Mouse (Mus musculus): Measurements from ENCODE around the gene Macf1. TPM values are rescaled to one million over a fixed set of nuclear protein-coding genes. Genes with fewer than 3 reads are reported as not detected.
A peak's percentile ranks its signal among the peaks of the same experiment; 100 is the strongest.

Gene Macf1
- polyA plus RNA-seq, 1 experiment, result 88.5 TPM

- H3K27me3 ChIP-seq (ENCODE audit: control insufficient read depth, insufficient read depth, insufficient read length), result peaks cover 10% of the 10 kb centered on the region
- no peaks in the 10 kb centered on the region for H3K79me2 ChIP-seq (ENCODE audit: control insufficient read depth, insufficient read depth)
- no peak overlapping the region for H3K4me2 ChIP-seq (ENCODE audit: low read depth)
- H3K4me3 ChIP-seq, result no peak overlapping the region
- no peaks in the 10 kb centered on the region for H3K36me3 ChIP-seq (ENCODE audit: control insufficient read depth, insufficient read depth)
- TF ChIP-seq E2F4 (IDR thresholded peaks at IDR 0.05; ENCODE audit: insufficient read depth), result no peak
- TF ChIP-seq POLR2A (IDR thresholded peaks at IDR 0.05; ENCODE audit: insufficient read length, low read depth), result no peak
- TF ChIP-seq TCF3 (IDR thresholded peaks at IDR 0.05; ENCODE audit: insufficient read length, low read depth), result no peak
- TF ChIP-seq REST (IDR thresholded peaks at IDR 0.05; ENCODE audit: insufficient read depth, insufficient read length), result no peak
- TF ChIP-seq POLR2AphosphoS2 (IDR thresholded peaks at IDR 0.05; ENCODE audit: insufficient read length, low read depth), result no peak
- TF ChIP-seq TCF12 (IDR thresholded peaks at IDR 0.05; ENCODE audit: insufficient read depth, poor library complexity, severe bottlenecking), result no peak
- TF ChIP-seq CEBPB (IDR thresholded peaks at IDR 0.05; ENCODE audit: insufficient read depth, poor library complexity, severe bottlenecking), result no peak
- TF ChIP-seq MYOD1 (IDR thresholded peaks at IDR 0.05; ENCODE audit: control insufficient read depth in 1 of 3, insufficient read length in 2 of 3, low read depth in 2 of 3), result no peak
- TF ChIP-seq MYOG (IDR thresholded peaks at IDR 0.05; ENCODE audit: control insufficient read depth in 1 of 3, insufficient read depth in 1 of 3, insufficient read length in 2 of 3, low read depth in 2 of 3), result no peak
- no peak for TF ChIP-seq SRF (IDR thresholded peaks at IDR 0.05; ENCODE audit: control insufficient read depth, insufficient read length, low read depth)
- TF ChIP-seq MAX (IDR thresholded peaks at IDR 0.05; ENCODE audit: low read depth), result no peak
- TF ChIP-seq USF1 (IDR thresholded peaks at IDR 0.05; ENCODE audit: low read depth), result no peak
- no peak overlapping the region for H3ac ChIP-seq (ENCODE audit: control insufficient read depth, insufficient read length)
Observed at GRCm38 (mm10) chr4:123690311-123690710, 6.2 kb upstream of the Macf1 start.

GRCm38 (mm10) chr4:123687025-123687781 is 3.0 kb upstream of the Macf1 start:
- Histone ChIP-seq H3ac (ENCODE audit: control insufficient read depth, insufficient read length) (peak overlapping the region; percentile 9), H3K27me3 (ENCODE audit: control insufficient read depth, insufficient read depth, insufficient read length) (peaks cover 10% of the 10 kb centered on the region), H3K4me3 (no peak overlapping the region), H3K79me2 (ENCODE audit: control insufficient read depth, insufficient read depth) (no peaks in the 10 kb centered on the region), H3K4me2 (ENCODE audit: low read depth) (peak overlapping the region; percentile 84), H3K36me3 (ENCODE audit: control insufficient read depth, insufficient read depth) (no peaks in the 10 kb centered on the region)
- TF ChIP-seq USF1 (IDR thresholded peaks at IDR 0.05; ENCODE audit: low read depth) (no peak), E2F4 (IDR thresholded peaks at IDR 0.05; ENCODE audit: insufficient read depth) (no peak), POLR2AphosphoS2 (IDR thresholded peaks at IDR 0.05; ENCODE audit: insufficient read length, low read depth) (no peak), MYOD1 (IDR thresholded peaks at IDR 0.05; ENCODE audit: control insufficient read depth in 1 of 3, insufficient read length in 2 of 3, low read depth in 2 of 3) (no peak), POLR2A (IDR thresholded peaks at IDR 0.05; ENCODE audit: insufficient read length, low read depth) (no peak), CEBPB (IDR thresholded peaks at IDR 0.05; ENCODE audit: insufficient read depth, poor library complexity, severe bottlenecking) (no peak), MAX (IDR thresholded peaks at IDR 0.05; ENCODE audit: low read depth) (no peak), SRF (IDR thresholded peaks at IDR 0.05; ENCODE audit: control insufficient read depth, insufficient read length, low read depth) (no peak), REST (IDR thresholded peaks at IDR 0.05; ENCODE audit: insufficient read depth, insufficient read length) (no peak)

DNA sequence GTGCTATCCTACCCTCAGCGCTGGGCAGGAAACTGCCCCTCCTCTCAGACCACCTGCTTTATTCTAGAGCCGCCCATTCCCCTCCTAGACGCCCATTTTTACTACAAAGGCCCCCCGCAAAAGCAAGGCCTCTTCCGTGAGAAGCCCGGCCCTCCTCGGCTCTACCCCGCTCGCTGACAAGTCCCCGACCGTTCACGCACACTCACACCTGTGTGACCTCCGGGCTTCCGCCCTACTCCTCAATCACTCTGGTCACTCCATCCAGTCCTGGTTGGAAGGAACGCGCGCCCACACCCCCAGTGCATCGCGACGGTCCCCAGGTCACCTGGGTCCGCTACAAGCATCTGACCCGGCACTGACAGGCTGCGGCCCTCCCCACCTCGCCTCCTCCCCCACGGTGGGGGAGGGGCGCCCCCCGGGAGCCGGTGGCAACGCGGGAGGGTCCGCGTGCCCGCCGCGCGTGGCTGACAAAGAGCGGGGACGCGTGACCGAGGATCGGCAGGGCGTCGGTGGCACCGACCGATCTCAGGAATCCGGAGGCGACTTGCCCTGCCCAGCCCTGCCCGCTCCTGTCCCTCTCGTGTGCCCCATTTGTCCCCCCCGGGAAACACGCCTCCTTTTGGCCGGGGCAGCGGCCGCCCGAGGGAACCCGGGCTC is 2.3 kb upstream of the Macf1 start:
- Histone ChIP-seq H3K79me2 (ENCODE audit: control insufficient read depth, insufficient read depth) (no peaks in the 10 kb centered on the region), H3ac (ENCODE audit: control insufficient read depth, insufficient read length) (peak overlapping the region; percentile 9), H3K27me3 (ENCODE audit: control insufficient read depth, insufficient read depth, insufficient read length) (peaks cover 10% of the 10 kb centered on the region), H3K36me3 (ENCODE audit: control insufficient read depth, insufficient read depth) (no peaks in the 10 kb centered on the region), H3K4me3 (no peak overlapping the region), H3K4me2 (ENCODE audit: low read depth) (peak overlapping the region; percentile 84)
- TF ChIP-seq SRF (IDR thresholded peaks at IDR 0.05; ENCODE audit: control insufficient read depth, insufficient read length, low read depth), result no peak
- TF ChIP-seq POLR2A (IDR thresholded peaks at IDR 0.05; ENCODE audit: insufficient read length, low read depth), result no peak
- no peak for TF ChIP-seq MAX (IDR thresholded peaks at IDR 0.05; ENCODE audit: low read depth)
- TF ChIP-seq REST (IDR thresholded peaks at IDR 0.05; ENCODE audit: insufficient read depth, insufficient read length), result no peak
- TF ChIP-seq TCF12 (IDR thresholded peaks at IDR 0.05; ENCODE audit: insufficient read depth, poor library complexity, severe bottlenecking), result no peak
- no peak for TF ChIP-seq TCF3 (IDR thresholded peaks at IDR 0.05; ENCODE audit: insufficient read length, low read depth)
- TF ChIP-seq MYOG (IDR thresholded peaks at IDR 0.05; ENCODE audit: control insufficient read depth in 1 of 3, insufficient read depth in 1 of 3, insufficient read length in 2 of 3, low read depth in 2 of 3), result no peak
- no peak for TF ChIP-seq CEBPB (IDR thresholded peaks at IDR 0.05; ENCODE audit: insufficient read depth, poor library complexity, severe bottlenecking)
- no peak for TF ChIP-seq E2F4 (IDR thresholded peaks at IDR 0.05; ENCODE audit: insufficient read depth)
- TF ChIP-seq MYOD1 (IDR thresholded peaks at IDR 0.05; ENCODE audit: control insufficient read depth in 1 of 3, insufficient read length in 2 of 3, low read depth in 2 of 3), result no peak
- no peak for TF ChIP-seq USF1 (IDR thresholded peaks at IDR 0.05; ENCODE audit: low read depth)
- TF ChIP-seq POLR2AphosphoS2 (IDR thresholded peaks at IDR 0.05; ENCODE audit: insufficient read length, low read depth), result no peak

DNA sequence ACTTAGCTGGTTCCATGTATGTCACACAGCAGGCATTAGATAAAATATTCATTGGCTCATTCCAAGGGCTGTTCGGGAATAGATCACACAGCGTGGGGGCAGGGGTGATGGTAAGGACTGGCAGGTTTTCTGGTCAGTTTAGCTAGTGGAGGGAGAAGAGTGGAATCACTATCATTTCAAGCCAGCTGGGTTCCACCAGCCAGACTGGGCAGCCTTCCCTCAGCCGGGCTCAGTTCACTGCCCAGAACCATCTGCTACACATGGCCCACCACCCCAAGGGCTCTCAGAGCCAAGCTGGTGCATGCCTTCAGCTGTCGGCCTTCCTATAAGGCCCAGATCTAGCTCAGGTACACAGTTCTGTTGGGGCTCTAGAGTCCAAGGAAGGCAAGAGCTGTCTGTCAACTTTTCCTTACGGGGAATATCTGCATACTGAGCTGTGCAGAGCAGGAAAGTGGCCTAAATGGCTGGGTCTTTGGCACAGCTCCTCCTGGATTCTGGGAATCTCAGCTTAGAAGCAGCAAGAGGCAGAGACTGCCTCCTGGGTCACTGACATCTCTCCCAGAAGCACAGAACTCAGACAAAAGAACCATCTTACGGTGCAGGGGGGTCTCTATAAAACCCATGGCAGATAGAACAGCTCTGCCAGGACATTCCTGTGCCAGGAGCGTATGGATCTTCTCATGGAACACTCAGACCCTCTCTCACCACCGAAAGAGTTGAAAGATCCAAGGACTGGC is 1.5 kb upstream of the Macf1 start:
- Histone ChIP-seq H3K4me2 (ENCODE audit: low read depth) (no peak overlapping the region), H3K27me3 (ENCODE audit: control insufficient read depth, insufficient read depth, insufficient read length) (peaks cover 10% of the 10 kb centered on the region), H3K79me2 (ENCODE audit: control insufficient read depth, insufficient read depth) (no peaks in the 10 kb centered on the region), H3K36me3 (ENCODE audit: control insufficient read depth, insufficient read depth) (no peaks in the 10 kb centered on the region), H3ac (ENCODE audit: control insufficient read depth, insufficient read length) (no peak overlapping the region), H3K4me3 (no peak overlapping the region)
- TF ChIP-seq MAX (IDR thresholded peaks at IDR 0.05; ENCODE audit: low read depth) (no peak), SRF (IDR thresholded peaks at IDR 0.05; ENCODE audit: control insufficient read depth, insufficient read length, low read depth) (no peak), MYOG (IDR thresholded peaks at IDR 0.05; ENCODE audit: control insufficient read depth in 1 of 3, insufficient read depth in 1 of 3, insufficient read length in 2 of 3, low read depth in 2 of 3) (no peak), POLR2AphosphoS2 (IDR thresholded peaks at IDR 0.05; ENCODE audit: insufficient read length, low read depth) (no peak), E2F4 (IDR thresholded peaks at IDR 0.05; ENCODE audit: insufficient read depth) (no peak), USF1 (IDR thresholded peaks at IDR 0.05; ENCODE audit: low read depth) (no peak), TCF3 (IDR thresholded peaks at IDR 0.05; ENCODE audit: insufficient read length, low read depth) (no peak), REST (IDR thresholded peaks at IDR 0.05; ENCODE audit: insufficient read depth, insufficient read length) (no peak), TCF12 (IDR thresholded peaks at IDR 0.05; ENCODE audit: insufficient read depth, poor library complexity, severe bottlenecking) (no peak), CEBPB (IDR thresholded peaks at IDR 0.05; ENCODE audit: insufficient read depth, poor library complexity, severe bottlenecking) (no peak), MYOD1 (IDR thresholded peaks at IDR 0.05; ENCODE audit: control insufficient read depth in 1 of 3, insufficient read length in 2 of 3, low read depth in 2 of 3) (no peak)
